Mouse (Mus musculus) frontal cortex, postnatal 36 days (tissue): ENCODE measurements around the gene 1700008O03Rik.

ENCODE experiments used
- DNase-seq, 2 experiments: peaks; one replicate each; pipeline ENCODE4 v3.0.0; 2022; ENCODE audit warnings: low spot score in 2 of 2

1700008O03Rik gene

DNA sequence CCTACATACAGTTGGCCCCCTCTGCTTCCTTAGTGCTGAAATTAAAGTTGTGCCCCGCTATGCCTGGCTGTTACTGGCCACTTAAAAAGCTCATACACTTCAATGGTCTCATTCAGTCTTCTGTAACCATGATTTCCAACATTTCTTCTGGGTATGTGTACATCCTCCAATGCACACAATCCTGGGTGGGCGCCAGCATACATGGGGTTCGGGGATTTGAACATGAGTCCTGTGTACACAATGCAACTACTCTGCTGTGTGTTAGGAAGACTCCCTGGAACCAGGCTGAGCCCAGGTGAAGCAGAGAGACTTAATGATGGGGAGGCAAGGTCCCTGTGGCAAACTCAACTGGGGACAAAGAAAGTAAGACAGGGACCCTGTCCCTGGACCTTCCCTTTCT, 9.8 kb downstream of the 1700008O03Rik start:
- no peak for DNase-seq

GRCm38 (mm10) chr7:44375207-44375606, 10.4 kb downstream of the 1700008O03Rik start:
- DNase-seq: no peak

GRCm38 (mm10) chr7:44374756-44375155, 10.9 kb downstream of the 1700008O03Rik start:
- DNase-seq: no peak

GRCm38 (mm10) chr7:44373889-44374652, 11.5 kb downstream of the 1700008O03Rik start:
- DNase-seq: peak; percentile 86 to 97

DNA sequence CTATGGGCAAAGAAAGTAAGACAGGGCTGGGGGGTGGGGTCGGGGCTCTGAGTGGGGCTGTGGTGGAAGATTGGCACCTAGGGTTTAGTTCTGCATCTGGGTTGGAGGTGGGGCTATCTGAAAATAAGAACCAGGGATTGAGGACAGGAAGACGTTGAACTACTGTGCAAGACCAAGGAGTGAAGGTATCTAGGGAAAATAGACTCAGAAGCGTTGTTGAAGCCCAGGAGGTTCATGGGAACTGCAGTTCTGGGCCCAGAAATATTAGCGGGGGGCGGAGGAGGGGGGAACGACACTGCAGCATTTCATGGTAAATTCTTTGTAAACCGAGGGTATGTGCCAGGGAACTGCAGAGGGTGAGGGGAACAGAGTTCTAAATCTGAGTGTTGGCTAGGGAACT, 12.2 kb downstream of the 1700008O03Rik start:
- DNase-seq: no peak

DNA sequence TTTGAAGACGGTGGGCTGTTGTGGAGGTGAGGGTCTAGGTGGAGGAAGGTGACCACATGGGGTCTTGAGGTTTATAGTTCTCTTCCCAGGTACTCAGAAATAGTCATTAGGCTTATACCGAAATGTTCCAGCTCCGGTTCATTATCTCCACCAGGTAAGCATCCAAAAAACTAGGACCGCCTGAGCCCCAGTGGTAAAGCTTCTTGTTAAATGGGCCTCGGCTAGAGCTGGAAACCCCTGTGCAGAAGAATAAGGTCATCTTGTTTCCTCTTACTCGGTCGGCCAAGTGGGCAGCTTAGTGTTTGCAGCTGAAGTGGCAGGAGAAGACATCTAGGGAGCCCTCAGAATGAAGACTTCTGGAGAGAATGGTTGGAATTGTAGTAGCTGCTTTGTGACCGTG, 12.9 kb downstream of the 1700008O03Rik start:
- DNase-seq: no peak

DNA sequence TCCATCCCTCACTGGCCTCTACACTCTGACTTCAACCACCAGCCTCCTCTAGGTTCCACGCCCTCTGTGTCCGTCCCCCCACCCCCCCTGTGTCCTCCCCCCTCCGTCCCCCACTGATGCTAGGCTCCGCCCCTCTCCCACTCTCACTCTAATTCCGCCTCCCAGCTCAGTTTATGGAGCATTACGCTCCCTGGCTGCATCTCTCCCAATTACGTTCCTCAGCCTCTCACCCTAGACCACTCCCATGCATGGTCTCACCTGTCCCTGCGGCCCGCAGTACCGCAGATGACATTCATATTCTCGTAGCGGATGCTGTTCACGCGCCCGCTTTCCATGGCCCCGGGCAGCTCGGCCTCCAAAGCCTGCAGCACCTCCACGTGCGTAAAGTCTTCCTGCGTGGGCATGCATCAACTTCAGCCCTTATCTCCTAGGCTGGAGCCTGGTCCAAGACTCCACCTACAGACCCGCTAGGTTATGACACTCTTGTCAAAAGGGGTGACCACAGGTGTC, 24.8 kb downstream of the 1700008O03Rik start:
- no peak for DNase-seq

DNA sequence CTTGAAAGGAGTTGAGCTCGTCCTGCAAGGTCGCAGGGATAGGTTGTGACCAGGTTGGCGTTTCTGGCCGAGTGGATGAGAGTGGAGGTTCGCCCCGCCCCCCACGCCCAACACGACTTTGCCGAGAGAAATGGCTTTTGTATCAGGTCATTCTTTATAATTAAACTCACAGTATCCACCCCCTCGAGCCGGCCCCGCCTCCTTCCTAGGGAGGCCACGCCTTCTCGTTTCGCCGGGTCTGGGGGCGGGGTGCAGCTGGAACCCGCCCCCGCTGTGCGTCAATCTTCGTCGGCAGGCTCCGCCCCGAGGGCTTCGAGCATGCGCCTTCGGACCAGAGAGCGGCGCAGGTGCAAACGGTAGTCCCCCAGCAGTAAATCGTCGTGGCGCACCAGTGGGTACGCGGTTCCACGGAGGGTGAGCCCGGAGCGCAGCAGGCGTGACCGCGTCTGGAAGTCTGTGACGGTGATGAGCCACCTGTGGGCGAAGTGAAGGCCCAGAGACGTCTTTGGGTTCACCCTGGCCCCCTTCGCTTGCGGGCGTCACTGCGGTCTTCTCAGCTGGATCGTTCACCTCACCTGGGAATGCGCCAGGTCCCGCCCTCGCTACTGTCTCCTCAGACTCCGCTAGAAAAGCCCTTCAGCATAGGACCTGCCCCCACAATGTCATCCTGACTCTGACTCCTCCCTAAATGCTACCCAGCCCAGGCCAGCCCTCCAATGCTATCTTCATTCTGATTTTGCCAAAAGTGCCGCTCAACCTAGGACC, 25.5 kb downstream of the 1700008O03Rik start:
- peak; percentile 97 for DNase-seq

DNA sequence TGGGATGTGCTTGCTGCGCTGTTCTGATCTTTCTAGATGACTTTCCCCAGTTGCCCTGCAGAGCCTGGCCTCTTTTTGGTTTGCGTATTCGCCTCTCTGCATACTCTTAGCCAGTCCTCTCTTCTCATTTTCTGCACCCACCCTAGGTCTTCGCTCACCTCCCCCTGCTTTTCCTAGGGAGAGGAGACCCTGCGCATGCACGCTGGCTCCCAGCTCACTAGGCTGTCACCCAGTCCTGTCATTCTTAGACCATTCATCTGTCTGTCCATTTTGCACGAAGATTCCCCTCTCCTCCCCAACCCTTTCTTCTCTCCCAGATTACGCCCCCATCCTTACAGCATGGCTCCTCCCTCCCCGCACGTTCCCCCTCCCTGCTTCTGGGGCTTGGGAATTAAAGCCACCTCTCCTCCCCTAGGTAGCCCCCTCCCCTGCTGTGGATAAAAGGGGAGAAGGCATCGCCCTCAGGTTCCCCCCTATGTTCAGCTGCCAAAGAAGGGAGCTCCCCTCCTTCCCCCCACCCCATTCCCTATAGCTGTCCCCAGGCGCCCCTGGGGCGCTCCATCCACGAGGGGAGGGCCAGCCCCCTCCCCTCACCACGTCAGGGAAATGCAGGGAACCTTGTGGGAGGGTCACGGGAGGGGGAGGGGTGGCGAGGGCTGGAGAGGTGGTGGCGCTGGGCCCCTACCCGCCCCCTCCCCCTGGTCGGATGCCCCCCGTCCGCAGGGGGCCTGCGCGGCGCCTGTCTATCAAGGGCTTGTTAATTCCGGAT, 26.6 kb downstream of the 1700008O03Rik start:
- no peak for DNase-seq

DNA sequence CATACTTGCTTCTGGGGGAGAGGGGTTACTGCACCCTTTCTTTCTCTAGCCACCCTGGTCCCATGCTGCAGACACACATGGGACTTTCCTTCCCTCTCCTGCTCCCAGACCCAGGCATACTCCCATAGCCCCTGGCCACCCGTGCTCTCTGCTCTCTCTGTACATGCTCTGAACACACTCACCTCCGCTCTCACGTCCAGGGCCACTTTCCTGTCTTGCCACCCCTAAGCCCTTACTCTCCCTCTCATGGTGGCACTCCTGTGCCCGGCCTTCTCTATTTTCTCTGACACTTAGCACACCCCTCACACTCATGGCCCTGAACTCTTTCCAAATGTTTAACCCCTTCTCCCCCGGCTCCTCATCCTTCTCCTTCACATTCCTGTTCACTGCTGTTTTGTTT, 27.6 kb downstream of the 1700008O03Rik start:
- no peak for DNase-seq

- no peak for DNase-seq
These were observed 28.1 kb downstream of the 1700008O03Rik start for GRCm38 (mm10) chr7:44357531-44357930.

- no peak for DNase-seq
These were observed 28.8 kb downstream of the 1700008O03Rik start for GRCm38 (mm10) chr7:44356590-44357481.

DNA sequence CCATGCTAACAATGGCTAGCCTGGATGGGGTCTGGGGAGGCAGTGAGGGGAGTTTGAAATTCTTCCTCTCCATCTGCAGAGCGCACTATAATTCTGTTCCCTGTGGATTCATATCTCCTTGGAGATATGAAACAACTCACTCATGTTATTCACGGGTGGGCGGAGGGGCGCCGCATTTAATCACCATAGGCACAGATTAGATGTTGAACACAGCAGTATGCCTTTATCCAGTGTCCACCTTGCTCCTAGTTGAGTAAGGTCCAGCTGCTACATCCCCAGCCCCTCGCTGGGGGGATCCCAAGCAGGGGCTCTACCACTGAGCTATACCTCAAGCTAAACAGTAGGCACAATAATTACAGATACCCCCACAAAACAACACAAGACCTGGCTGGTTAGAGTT, 30.2 kb downstream of the 1700008O03Rik start:
- DNase-seq: no peak

GRCm38 (mm10) chr7:44353601-44354340, 31.8 kb downstream of the 1700008O03Rik start:
- no peak for DNase-seq

DNA sequence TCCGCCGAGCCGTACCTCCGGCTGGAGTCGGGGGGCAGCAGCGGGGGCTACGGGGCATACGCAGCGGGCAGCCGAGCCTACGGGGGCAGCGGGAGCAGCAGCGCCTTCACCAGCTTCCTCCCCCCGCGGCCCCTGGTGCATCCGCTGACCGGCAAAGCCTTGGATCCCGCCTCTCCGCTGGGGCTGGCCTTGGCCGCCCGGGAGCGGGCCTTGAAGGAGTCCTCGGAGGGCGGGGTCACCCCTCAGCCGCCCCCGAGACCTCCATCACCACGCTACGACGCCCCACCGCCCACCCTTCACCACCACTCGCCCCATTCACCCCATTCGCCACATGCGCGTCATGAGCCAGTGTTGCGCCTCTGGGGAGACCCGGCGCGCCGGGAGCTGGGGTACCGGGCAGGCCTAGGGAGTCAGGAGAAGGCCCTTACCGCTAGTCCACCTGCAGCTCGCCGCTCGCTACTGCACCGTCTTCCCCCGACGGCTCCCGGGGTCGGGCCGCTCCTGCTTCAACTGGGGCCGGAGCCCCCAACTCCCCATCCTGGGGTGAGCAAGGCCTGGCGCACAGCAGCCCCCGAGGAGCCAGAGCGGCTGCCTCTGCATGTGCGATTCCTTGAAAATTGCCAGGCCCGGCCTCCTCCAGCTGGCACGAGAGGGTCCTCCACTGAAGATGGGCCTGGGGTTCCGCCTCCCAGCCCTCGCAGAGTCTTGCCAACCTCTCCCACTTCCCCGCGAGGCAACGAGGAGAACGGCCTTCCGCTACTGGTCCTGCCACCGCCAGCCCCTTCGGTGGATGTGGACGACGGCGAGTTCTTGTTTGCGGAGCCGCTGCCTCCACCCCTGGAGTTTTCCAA, 32.6 kb downstream of the 1700008O03Rik start:
- DNase-seq: no peak

DNA sequence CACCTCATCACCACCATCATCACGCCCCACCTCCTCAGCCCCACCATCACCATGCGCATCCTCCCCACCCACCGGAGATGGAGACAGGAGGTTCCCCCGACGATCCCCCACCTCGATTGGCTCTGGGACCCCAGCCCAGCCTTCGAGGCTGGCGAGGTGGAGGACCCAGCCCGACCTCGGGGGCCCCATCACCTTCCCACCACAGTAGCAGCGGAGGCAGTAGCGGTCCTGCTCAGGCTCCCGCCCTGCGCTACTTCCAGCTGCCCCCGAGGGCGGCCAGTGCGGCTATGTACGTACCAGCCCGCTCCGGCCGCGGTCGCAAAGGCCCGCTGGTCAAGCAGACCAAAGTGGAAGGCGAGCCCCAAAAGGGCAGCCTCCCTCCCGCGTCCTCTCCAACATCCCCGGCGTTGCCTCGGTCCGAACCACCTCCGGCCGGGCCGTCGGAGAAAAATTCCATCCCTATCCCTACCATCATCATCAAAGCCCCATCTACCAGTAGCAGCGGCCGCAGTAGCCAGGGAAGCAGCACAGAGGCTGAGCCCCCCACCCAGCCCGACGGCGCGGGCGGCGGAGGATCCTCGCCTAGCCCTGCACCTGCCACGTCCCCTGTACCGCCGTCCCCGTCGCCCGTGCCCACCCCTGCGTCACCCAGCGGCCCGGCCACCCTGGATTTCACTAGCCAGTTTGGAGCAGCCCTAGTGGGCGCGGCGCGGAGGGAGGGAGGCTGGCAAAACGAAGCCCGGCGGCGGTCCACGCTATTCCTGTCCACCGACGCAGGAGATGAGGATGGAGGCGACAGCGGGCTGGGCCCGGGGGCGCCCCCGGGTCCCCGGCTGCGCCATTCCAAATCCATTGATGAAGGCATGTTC, 33.5 kb downstream of the 1700008O03Rik start:
- no peak for DNase-seq

DNA sequence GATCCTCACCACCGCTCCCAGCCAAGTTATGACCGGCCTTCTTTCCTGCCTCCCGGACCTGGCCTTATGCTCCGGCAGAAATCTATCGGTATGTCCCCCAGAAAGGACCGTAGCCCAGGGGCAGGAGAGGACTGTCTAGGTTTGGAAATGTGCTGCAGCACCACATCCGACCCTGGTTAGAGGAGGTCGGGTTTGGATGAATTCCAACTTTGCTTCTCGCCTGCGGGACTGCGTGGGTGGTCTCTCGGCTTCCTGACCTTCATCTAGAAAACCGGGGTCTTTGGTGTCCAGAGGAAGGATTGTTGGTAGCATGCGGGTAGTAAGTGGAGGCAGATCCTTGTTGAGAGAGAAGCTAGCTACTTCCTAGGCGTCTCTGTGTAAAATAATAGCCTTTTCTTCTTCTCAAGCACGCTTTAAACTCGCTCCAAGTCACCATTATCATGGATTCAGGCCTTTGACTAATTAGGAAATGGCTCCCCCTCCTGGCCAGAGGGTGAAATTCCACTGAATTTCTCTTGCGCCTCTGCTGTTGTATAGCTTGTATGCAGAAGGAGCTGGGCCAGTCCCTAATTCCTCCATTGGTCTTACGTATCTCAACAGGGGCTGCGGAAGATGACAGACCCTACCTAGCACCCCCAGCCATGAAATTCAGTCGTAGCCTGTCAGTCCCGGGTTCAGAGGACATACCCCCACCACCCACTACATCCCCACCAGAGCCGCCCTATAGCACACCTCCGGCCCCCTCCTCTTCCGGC, 34.5 kb downstream of the 1700008O03Rik start:
- DNase-seq: peak; percentile 83 to 93

DNA sequence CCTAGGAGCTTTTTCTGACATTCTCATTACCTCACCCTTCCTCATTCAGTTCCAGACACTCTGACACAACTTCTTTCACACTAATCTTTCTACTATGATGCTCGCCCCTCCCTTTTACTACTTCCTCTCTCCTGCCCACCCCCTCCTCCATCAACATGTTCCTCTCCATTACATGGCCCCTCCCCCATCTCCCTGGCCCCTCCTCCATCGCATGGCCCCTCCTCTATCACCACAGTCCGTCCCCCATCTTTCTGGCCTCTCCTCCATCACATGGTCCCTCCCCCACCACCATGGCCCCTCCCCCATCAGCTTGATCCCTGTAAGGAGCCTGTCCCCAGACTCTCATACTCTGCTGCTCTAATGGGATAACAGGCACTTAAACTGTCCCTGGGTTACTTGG, 36.6 kb downstream of the 1700008O03Rik start:
- DNase-seq: no peak
